Mouse (Mus musculus) erythroblast, embryonic 14.5 days (primary cell): ENCODE measurements around the gene Ppm1h.

Experiments
- GATA1 ChIP-seq: IDR thresholded peaks from 2 replicates; pipeline ENCODE4 v1.6.1; 2012; ENCODE audit warnings: low read length, inconsistent platforms, mixed read lengths
- TAL1 ChIP-seq: IDR thresholded peaks from 3 replicates; pipeline ENCODE4 v1.6.1; 2012; ENCODE audit warnings: low read length, inconsistent platforms, mixed read lengths

DNA sequence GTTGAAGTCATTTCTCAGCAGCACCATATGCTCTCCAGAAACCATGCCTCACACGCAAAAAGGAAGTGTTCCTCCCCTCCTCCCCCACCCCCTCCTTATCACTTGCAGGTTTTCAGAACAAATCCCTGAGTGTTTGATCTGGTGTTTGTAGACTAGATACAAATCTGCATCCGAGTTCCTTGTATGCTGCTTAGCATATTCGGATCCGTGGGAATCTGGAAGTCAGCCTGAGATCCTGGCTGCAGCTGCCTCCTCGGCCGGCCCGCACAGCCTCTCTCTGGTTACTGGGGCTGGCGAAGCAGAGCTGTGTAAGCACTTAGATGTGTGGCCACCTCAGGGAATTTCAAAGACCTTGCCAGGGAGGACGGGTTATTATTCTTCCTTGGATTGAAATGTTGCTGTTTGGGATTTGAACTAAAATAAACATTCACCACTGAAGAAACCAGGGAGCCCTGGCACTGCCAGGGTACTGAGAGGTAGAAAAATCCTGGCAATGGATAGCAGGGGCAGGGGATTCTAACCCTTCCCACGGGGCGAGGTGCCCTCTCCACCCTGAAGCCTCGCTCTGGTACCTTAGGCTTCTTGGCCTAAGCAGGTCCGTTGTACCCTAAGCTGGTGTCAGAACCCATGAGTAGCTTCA, 252.8 kb downstream of the Ppm1h start:
- TF ChIP-seq GATA1 (no peak), TAL1 (no peak)
